Mouse (Mus musculus) adrenal gland, postnatal 0 days (tissue): ENCODE results near the gene Espn. TPM values are rescaled to one million over a fixed set of nuclear protein-coding genes. Genes with fewer than 3 reads are reported as not detected.

Source experiments
- polyA plus RNA-seq: library from polyadenylated mRNA; unstranded; fragments of >200 nt; fragmentation: Nextera tagmentation; extraction: Ambion mirVana; gene quantifications from 2 replicates; pipeline ENCODE4 v1.2.1, GENCODE M21; 2015

The Espn gene
- polyA plus RNA-seq = 1.3 and 3.3 TPM in 2 replicates

GRCm38 (mm10) chr4:152151966-152152544, at the start of gene Espn:
Espn (minus strand) TSS chr4:152152371.

GRCm38 (mm10) chr4:152177537-152178343, 25.6 kb upstream of the Espn start, which contains the start of gene Acot7:
Acot7 (plus strand) TSS chr4:152178134.

GRCm38 (mm10) chr4:152158585-152159284, 6.6 kb upstream of the Espn start, which contains the start of gene Hes2:
Hes2 (plus strand) TSS chr4:152158867.

GRCm38 (mm10) chr4:152115921-152116612, 36.1 kb downstream of the Espn start, which contains the start of gene Tnfrsf25:
Tnfrsf25 (plus strand) TSS chr4:152115934.

GRCm38 (mm10) chr4:152072121-152072601, 80.0 kb downstream of the Espn start, which contains the start of gene Plekhg5:
Plekhg5 (plus strand) TSS chr4:152072498.

Other genes with a start within 250 kb of the Espn start
- gene Dnajc11, start 218.7 kb downstream of the Espn start, polyA plus RNA-seq = 26.1 and 50.5 TPM in 2 replicates
- gene Thap3, start 163.4 kb downstream of the Espn start, polyA plus RNA-seq = 30.5 and 39.3 TPM in 2 replicates
- 19.6 and 20.9 TPM in 2 replicates for gene Phf13, start 156.1 kb downstream of the Espn start, polyA plus RNA-seq
- 7.8 and 9.3 TPM in 2 replicates for gene Klhl21, start 143.6 kb downstream of the Espn start, polyA plus RNA-seq
- gene Zbtb48, start 124.7 kb downstream of the Espn start, polyA plus RNA-seq = 11.7 and 14.0 TPM in 2 replicates
- 0.19 TPM in 1 of 2 replicates, not detected in the other for gene Tas1r1, start 113.8 kb downstream of the Espn start, polyA plus RNA-seq
- gene Nol9, start 113.0 kb downstream of the Espn start, polyA plus RNA-seq = 10.1 and 14.7 TPM in 2 replicates
- gene Plekhg5, start 79.9 kb downstream of the Espn start, polyA plus RNA-seq = 5.9 and 8.2 TPM in 2 replicates
- 0.20 and 0.75 TPM in 2 replicates for gene Tnfrsf25, start 36.4 kb downstream of the Espn start, polyA plus RNA-seq
- gene Hes2, start 6.5 kb upstream of the Espn start, polyA plus RNA-seq = 0.13 TPM in 1 of 2 replicates, not detected in the other
- 43.7 and 96.9 TPM in 2 replicates for gene Acot7, start 25.8 kb upstream of the Espn start, polyA plus RNA-seq
- 6.7 and 13.1 TPM in 2 replicates for gene Gpr153, start 121.9 kb upstream of the Espn start, polyA plus RNA-seq
- gene Hes3, start 139.3 kb upstream of the Espn start, polyA plus RNA-seq = not detected in 2 replicates
- gene Icmt, start 144.9 kb upstream of the Espn start, polyA plus RNA-seq = 11.2 and 11.9 TPM in 2 replicates
- 0.39 and 0.55 TPM in 2 replicates for gene Rnf207, start 166.6 kb upstream of the Espn start, polyA plus RNA-seq
- 575 and 1,124 TPM in 2 replicates for gene Rpl22, start 173.4 kb upstream of the Espn start, polyA plus RNA-seq
- gene Chd5, start 186.3 kb upstream of the Espn start, polyA plus RNA-seq = 12.3 and 21.8 TPM in 2 replicates